Mouse (Mus musculus): ENCODE results near the gene C1galt1. TPM values are rescaled to one million over a fixed set of nuclear protein-coding genes. Genes with fewer than 3 reads are reported as not detected.

The C1galt1 gene
- polyA plus RNA-seq, 1 experiment from 2014 or later: 3.5 TPM

GRCm38 (mm10) chr6:7885994-7886684 lies 41.5 kb downstream of the C1galt1 start:
- no peak overlapping the region for H3K4me3 ChIP-seq (replicated peaks; ENCODE audit: low read length)
- DNase-seq (ENCODE audit: low spot score) (no peak), ATAC-seq (ENCODE audit: low FRiP score) (no peak)
- H3K4me1 ChIP-seq (replicated peaks; ENCODE audit: control insufficient read depth, insufficient read depth, low read length): no peaks in the 10 kb centered on the region
- no peaks in the 10 kb centered on the region for H3K27me3 ChIP-seq (ENCODE audit: control insufficient read depth, insufficient read depth, low read length)
- H3K9me3 ChIP-seq (ENCODE audit: control insufficient read depth, low read length): no peaks in the 10 kb centered on the region
- no peak overlapping the region for H3K27ac ChIP-seq
- whole genome bisulfite sequencing: 83% methylated on average over 5 of the region's 5 CpGs
- H3K36me3 ChIP-seq (replicated peaks; ENCODE audit: control insufficient read depth, insufficient read depth): no peaks in the 10 kb centered on the region
- H3K9ac ChIP-seq: no peak overlapping the region
- no peak overlapping the region for H3K4me2 ChIP-seq (replicated peaks)

- WGBS: 91% methylated on average over 2 of the region's 2 CpGs
- no peaks in the 10 kb centered on the region for H3K9me3 ChIP-seq (ENCODE audit: control insufficient read depth, low read length)
- no peak overlapping the region for H3K4me3 ChIP-seq (replicated peaks; ENCODE audit: low read length)
- no peak for ATAC-seq (ENCODE audit: low FRiP score)
- no peaks in the 10 kb centered on the region for H3K27me3 ChIP-seq (ENCODE audit: control insufficient read depth, insufficient read depth, low read length)
- no peaks in the 10 kb centered on the region for H3K36me3 ChIP-seq (replicated peaks; ENCODE audit: control insufficient read depth, insufficient read depth)
- H3K4me1 ChIP-seq (replicated peaks; ENCODE audit: control insufficient read depth, insufficient read depth, low read length): no peaks in the 10 kb centered on the region
- no peak for DNase-seq (ENCODE audit: low spot score)
- no peak overlapping the region for H3K27ac ChIP-seq
- no peak overlapping the region for H3K4me2 ChIP-seq (replicated peaks)
- no peak overlapping the region for H3K9ac ChIP-seq
Measured at GRCm38 (mm10) chr6:7886685-7887004, 42.0 kb downstream of the C1galt1 start.

- H3K27ac ChIP-seq: no peak overlapping the region
- H3K9me3 ChIP-seq (ENCODE audit: control insufficient read depth, low read length): no peaks in the 10 kb centered on the region
- H3K36me3 ChIP-seq (replicated peaks; ENCODE audit: control insufficient read depth, insufficient read depth): no peaks in the 10 kb centered on the region
- H3K4me2 ChIP-seq (replicated peaks): no peak overlapping the region
- H3K9ac ChIP-seq: no peak overlapping the region
- no peak for DNase-seq (ENCODE audit: low spot score)
- H3K27me3 ChIP-seq (ENCODE audit: control insufficient read depth, insufficient read depth, low read length): no peaks in the 10 kb centered on the region
- H3K4me1 ChIP-seq (replicated peaks; ENCODE audit: control insufficient read depth, insufficient read depth, low read length): no peaks in the 10 kb centered on the region
- 90% methylated on average over 5 of the region's 5 CpGs for WGBS
- ATAC-seq (ENCODE audit: low FRiP score): no peak
- H3K4me3 ChIP-seq (replicated peaks; ENCODE audit: low read length): no peak overlapping the region
Measured at GRCm38 (mm10) chr6:7896339-7896738, 51.7 kb downstream of the C1galt1 start.

- ATAC-seq (ENCODE audit: low FRiP score): no peak
- no peaks in the 10 kb centered on the region for H3K9me3 ChIP-seq (ENCODE audit: control insufficient read depth, low read length)
- H3K27me3 ChIP-seq (ENCODE audit: control insufficient read depth, insufficient read depth, low read length): no peaks in the 10 kb centered on the region
- H3K9ac ChIP-seq: no peak overlapping the region
- H3K36me3 ChIP-seq (replicated peaks; ENCODE audit: control insufficient read depth, insufficient read depth): no peaks in the 10 kb centered on the region
- no peak overlapping the region for H3K27ac ChIP-seq
- no peaks in the 10 kb centered on the region for H3K4me1 ChIP-seq (replicated peaks; ENCODE audit: control insufficient read depth, insufficient read depth, low read length)
- no peak overlapping the region for H3K4me2 ChIP-seq (replicated peaks)
- WGBS: 84% methylated on average over 2 of the region's 2 CpGs
- DNase-seq (ENCODE audit: low spot score): no peak
- H3K4me3 ChIP-seq (replicated peaks; ENCODE audit: low read length): no peak overlapping the region
Measured at GRCm38 (mm10) chr6:7912015-7912414, 67.4 kb downstream of the C1galt1 start.

Other genes with a start within 250 kb of the C1galt1 start
- gene Asns, start 151.6 kb upstream of the C1galt1 start, polyA plus RNA-seq (2014; fragmentation: Nextera tagmentation; extraction: Ambion mirVana): 118 and 127 TPM in 2 replicates